Mouse (Mus musculus) midbrain, embryonic 16.5 days (tissue): ENCODE measurements around the gene Irf2bp2. TPM values are rescaled to one million over a fixed set of nuclear protein-coding genes. Genes with fewer than 3 reads are reported as not detected.

Experiments used
- ATAC-seq: fragments of 200-750 bp; cut with Nextera tagmentation; 2 replicates; pipeline ENCODE4 v1.8.0; 2017; ENCODE audit warnings: moderate TSS enrichment
- H3K27ac ChIP-seq: fragments of 300-500 bp; sonication (generic); 2 replicates; pipeline ENCODE4 v1.5.1; 2014; ENCODE audit warnings: mild to moderate bottlenecking, low read length, mixed read lengths
- H3K27me3 ChIP-seq: fragments of 300-500 bp; sonication (generic); 2 replicates; pipeline ENCODE4 v1.6.1; 2014; ENCODE audit warnings: low read depth, low read length, mixed read lengths; ENCODE audit not compliant: control insufficient read depth, insufficient read depth
- H3K36me3 ChIP-seq: fragments of 300-500 bp; sonication (generic); 2 replicates; pipeline ENCODE4 v1.6.1; 2014; ENCODE audit warnings: mild to moderate bottlenecking, low read length, moderate library complexity, mixed read lengths; ENCODE audit not compliant: control insufficient read depth, insufficient read depth
- H3K4me1 ChIP-seq: fragments of 300-500 bp; sonication (generic); 2 replicates; pipeline ENCODE4 v1.6.1; 2014; ENCODE audit warnings: mild to moderate bottlenecking, low read length, mixed read lengths; ENCODE audit not compliant: control insufficient read depth, insufficient read depth
- H3K4me2 ChIP-seq: fragments of 300-500 bp; sonication (generic); 2 replicates; pipeline ENCODE4 v1.6.1; 2014; ENCODE audit warnings: mild to moderate bottlenecking, low read length, mixed read lengths
- H3K4me3 ChIP-seq: fragments of 300-500 bp; sonication (generic); 2 replicates; pipeline ENCODE4 v1.5.1; 2014; ENCODE audit warnings: low read depth, mild to moderate bottlenecking, low read length, moderate library complexity, mixed read lengths
- H3K9ac ChIP-seq: fragments of 300-500 bp; sonication (generic); 2 replicates; pipeline ENCODE4 v1.6.1; 2014; ENCODE audit warnings: low read depth, low read length, mixed read lengths
- H3K9me3 ChIP-seq: fragments of 300-500 bp; sonication (generic); replicated peaks from 2 replicates; pipeline ENCODE4 v1.6.1; 2014; ENCODE audit warnings: mild to moderate bottlenecking, low read length, mixed read lengths; ENCODE audit not compliant: control insufficient read depth, poor library complexity, severe bottlenecking
- WGBS: fragments of 180-500 bp; shearing (Covaris S2); extraction: QIAGEN DNeasy Blood & Tissue Kit; methylation state at CpG from one replicate; pipeline ENCODE4 v1.1.7; 2014; 5-methylcytosine and 5-hydroxymethylcytosine counted together
- polyA plus RNA-seq: library from polyadenylated mRNA; unstranded; fragments of >200 nt; fragmentation: Nextera tagmentation; extraction: Ambion mirVana; gene quantifications from 2 replicates; pipeline ENCODE4 v1.2.1, GENCODE M21; 2015

The Irf2bp2 gene
- polyA plus RNA-seq, 1 experiment from 2014 or later: 9.6 TPM

GRCm38 (mm10) chr8:126622111-126622795 lies 28.5 kb upstream of the Irf2bp2 start:
- H3K4me2 ChIP-seq: no peak overlapping the region
- no peaks in the 10 kb centered on the region for H3K4me1 ChIP-seq
- H3K27me3 ChIP-seq: no peaks in the 10 kb centered on the region
- H3K4me3 ChIP-seq: no peak overlapping the region
- H3K27ac ChIP-seq: no peak overlapping the region
- 87% methylated on average over 9 of the region's 9 CpGs for WGBS
- no peaks in the 10 kb centered on the region for H3K9me3 ChIP-seq
- no peak overlapping the region for H3K9ac ChIP-seq
- no peak for ATAC-seq
- no peaks in the 10 kb centered on the region for H3K36me3 ChIP-seq

GRCm38 (mm10) chr8:126620721-126621120 lies 26.9 kb upstream of the Irf2bp2 start:
- no peak overlapping the region for H3K27ac ChIP-seq
- 82% methylated on average over 3 of the region's 3 CpGs for WGBS
- H3K27me3 ChIP-seq: no peaks in the 10 kb centered on the region
- no peak overlapping the region for H3K9ac ChIP-seq
- no peaks in the 10 kb centered on the region for H3K36me3 ChIP-seq
- H3K4me2 ChIP-seq: no peak overlapping the region
- no peak overlapping the region for H3K4me3 ChIP-seq
- no peak for ATAC-seq
- no peaks in the 10 kb centered on the region for H3K4me1 ChIP-seq
- H3K9me3 ChIP-seq: no peaks in the 10 kb centered on the region

GRCm38 (mm10) chr8:126619487-126619886 lies 25.7 kb upstream of the Irf2bp2 start:
- no peaks in the 10 kb centered on the region for H3K9me3 ChIP-seq
- WGBS: 90% methylated on average over 6 of the region's 6 CpGs
- no peaks in the 10 kb centered on the region for H3K27me3 ChIP-seq
- H3K4me3 ChIP-seq: no peak overlapping the region
- H3K27ac ChIP-seq: no peak overlapping the region
- H3K4me1 ChIP-seq: no peaks in the 10 kb centered on the region
- H3K36me3 ChIP-seq: no peaks in the 10 kb centered on the region
- ATAC-seq: no peak
- no peak overlapping the region for H3K9ac ChIP-seq
- no peak overlapping the region for H3K4me2 ChIP-seq

- H3K9ac ChIP-seq: no peak overlapping the region
- H3K4me1 ChIP-seq: no peaks in the 10 kb centered on the region
- no peak overlapping the region for H3K4me3 ChIP-seq
- ATAC-seq: no peak
- H3K36me3 ChIP-seq: no peaks in the 10 kb centered on the region
- H3K4me2 ChIP-seq: no peak overlapping the region
- H3K27ac ChIP-seq: no peak overlapping the region
- no peaks in the 10 kb centered on the region for H3K9me3 ChIP-seq
- no peaks in the 10 kb centered on the region for H3K27me3 ChIP-seq
- WGBS: 93% methylated on average over 5 of the region's 5 CpGs
Observed at GRCm38 (mm10) chr8:126617665-126618064, 23.9 kb upstream of the Irf2bp2 start.

- H3K4me3 ChIP-seq: no peak overlapping the region
- H3K27ac ChIP-seq: no peak overlapping the region
- ATAC-seq: no peak
- no peaks in the 10 kb centered on the region for H3K27me3 ChIP-seq
- H3K36me3 ChIP-seq: no peaks in the 10 kb centered on the region
- no peak overlapping the region for H3K4me2 ChIP-seq
- 90% methylated on average over 5 of the region's 5 CpGs for WGBS
- no peaks in the 10 kb centered on the region for H3K9me3 ChIP-seq
- H3K4me1 ChIP-seq: no peaks in the 10 kb centered on the region
- no peak overlapping the region for H3K9ac ChIP-seq
Observed at GRCm38 (mm10) chr8:126616736-126617135, 22.9 kb upstream of the Irf2bp2 start.

GRCm38 (mm10) chr8:126615765-126616164 lies 22.0 kb upstream of the Irf2bp2 start:
- H3K9me3 ChIP-seq: no peaks in the 10 kb centered on the region
- no peak overlapping the region for H3K9ac ChIP-seq
- no peak overlapping the region for H3K27ac ChIP-seq
- H3K36me3 ChIP-seq: no peaks in the 10 kb centered on the region
- WGBS: 83% methylated on average over 9 of the region's 9 CpGs
- no peaks in the 10 kb centered on the region for H3K4me1 ChIP-seq
- H3K4me3 ChIP-seq: no peak overlapping the region
- no peaks in the 10 kb centered on the region for H3K27me3 ChIP-seq
- ATAC-seq: no peak
- no peak overlapping the region for H3K4me2 ChIP-seq

GRCm38 (mm10) chr8:126614740-126615132 lies 20.9 kb upstream of the Irf2bp2 start:
- Histone ChIP-seq H3K9ac (no peak overlapping the region), H3K4me3 (no peak overlapping the region), H3K27ac (no peak overlapping the region), H3K9me3 (no peaks in the 10 kb centered on the region), H3K27me3 (no peaks in the 10 kb centered on the region), H3K4me2 (no peak overlapping the region), H3K4me1 (no peaks in the 10 kb centered on the region), H3K36me3 (no peaks in the 10 kb centered on the region)
- ATAC-seq: no peak
- WGBS: 86% methylated on average over 5 of the region's 5 CpGs

- no peaks in the 10 kb centered on the region for H3K27me3 ChIP-seq
- 84% methylated on average over 8 of the region's 8 CpGs for WGBS
Observed at GRCm38 (mm10) chr8:126614062-126614739, 20.4 kb upstream of the Irf2bp2 start.

GRCm38 (mm10) chr8:126613143-126613542 lies 19.4 kb upstream of the Irf2bp2 start:
- H3K9me3 ChIP-seq: no peaks in the 10 kb centered on the region
- H3K4me1 ChIP-seq: peaks cover 6% of the 10 kb centered on the region; the same call in 1 of the 2 replicates
- WGBS: 56% methylated on average over 5 of the region's 5 CpGs
- H3K9ac ChIP-seq: no peak overlapping the region
- no peaks in the 10 kb centered on the region for H3K27me3 ChIP-seq
- H3K4me2 ChIP-seq: no peak overlapping the region
- H3K36me3 ChIP-seq: no peaks in the 10 kb centered on the region
- no peak overlapping the region for H3K4me3 ChIP-seq
- H3K27ac ChIP-seq: no peak overlapping the region
- ATAC-seq: no peak

More at GRCm38 (mm10) chr8:126614062-126614739, 20.4 kb upstream of the Irf2bp2 start:
- Histone ChIP-seq H3K9ac (no peak overlapping the region), H3K4me1 (no peaks in the 10 kb centered on the region), H3K4me3 (no peak overlapping the region), H3K4me2 (no peak overlapping the region), H3K36me3 (no peaks in the 10 kb centered on the region), H3K9me3 (no peaks in the 10 kb centered on the region), H3K27ac (no peak overlapping the region)
- ATAC-seq: no peak
